Mouse (Mus musculus) stomach, embryonic 16.5 days (tissue): ENCODE measurements at regions not wholly inside any gene's neighbourhood (a gene's known extent, or its start where the extent isn't known, plus 50 kb on each side); places are given as distances from the start of the nearest gene placed in this dataset.

ENCODE experiments used
- ATAC-seq: fragments of 200-750 bp; cut with Nextera tagmentation; 2 replicates; pipeline ENCODE4 v1.8.0; 2017; ENCODE audit warnings: moderate number of reproducible peaks, moderate TSS enrichment; ENCODE audit not compliant: insufficient read depth, low FRiP score
- H3K27ac ChIP-seq: fragments of 300-500 bp; sonication (generic); 2 replicates; pipeline ENCODE4 v1.5.1; 2014; ENCODE audit warnings: low read length
- H3K27me3 ChIP-seq: fragments of 300-500 bp; sonication (generic); 2 replicates; pipeline ENCODE4 v1.6.1; 2014; ENCODE audit warnings: low read length, control low read depth, mixed read lengths; ENCODE audit not compliant: control insufficient read depth, insufficient read depth
- H3K36me3 ChIP-seq: fragments of 300-500 bp; sonication (generic); 2 replicates; pipeline ENCODE4 v1.6.1; 2014; ENCODE audit warnings: low read length; ENCODE audit not compliant: control insufficient read depth, insufficient read depth
- H3K4me1 ChIP-seq: fragments of 300-500 bp; sonication (generic); 2 replicates; pipeline ENCODE4 v1.6.1; 2014; ENCODE audit warnings: low read length, control low read depth, mixed read lengths; ENCODE audit not compliant: control insufficient read depth, insufficient read depth
- H3K4me2 ChIP-seq: fragments of 300-500 bp; sonication (generic); 2 replicates; pipeline ENCODE4 v1.6.1; 2014; ENCODE audit warnings: low read depth, low read length, mixed read lengths
- H3K4me3 ChIP-seq: fragments of 300-500 bp; sonication (generic); replicated peaks from 2 replicates; pipeline ENCODE4 v1.5.1; 2014; ENCODE audit warnings: mild to moderate bottlenecking, low read length
- H3K9ac ChIP-seq: fragments of 300-500 bp; sonication (generic); 2 replicates; pipeline ENCODE4 v1.6.1; 2014; ENCODE audit warnings: low read length
- H3K9me3 ChIP-seq: fragments of 300-500 bp; sonication (generic); replicated peaks from 2 replicates; pipeline ENCODE4 v1.6.1; 2016; ENCODE audit warnings: low read length, control low read depth; ENCODE audit not compliant: control insufficient read depth
- WGBS: fragments of 180-500 bp; shearing (Covaris S2); extraction: QIAGEN DNeasy Blood & Tissue Kit; methylation state at CpG from one replicate; pipeline ENCODE4 v1.1.7; 2014; 5-methylcytosine and 5-hydroxymethylcytosine counted together

DNA sequence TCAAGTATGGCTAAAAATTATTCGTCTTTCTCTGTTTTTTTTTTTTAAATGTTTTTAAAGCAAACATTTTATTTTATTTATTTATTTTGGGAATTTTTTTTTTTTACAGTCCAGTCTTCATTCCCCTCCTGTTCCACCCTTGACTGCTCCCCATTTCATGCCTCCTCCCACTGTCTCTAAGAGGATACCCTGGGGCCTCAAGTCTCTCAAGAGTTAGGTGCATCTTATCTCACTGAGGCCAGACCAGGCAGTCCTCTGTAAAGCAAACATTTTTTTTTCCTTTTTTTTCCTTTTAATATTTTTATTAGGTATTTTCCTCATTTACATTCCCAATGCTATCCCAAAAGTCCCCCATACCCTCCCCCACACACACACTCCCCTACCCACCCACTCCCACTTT lies 290.1 kb upstream of the Atp2b1 start:
- no peak overlapping the region for H3K4me2 ChIP-seq
- H3K27me3 ChIP-seq, result no peaks in the 10 kb centered on the region
- no peaks in the 10 kb centered on the region for H3K36me3 ChIP-seq
- no peak for ATAC-seq
- no peak overlapping the region for H3K4me3 ChIP-seq
- H3K27ac ChIP-seq, result no peak overlapping the region
- no peak overlapping the region for H3K9ac ChIP-seq
- H3K4me1 ChIP-seq, result no peaks in the 10 kb centered on the region
- H3K9me3 ChIP-seq, result no peaks in the 10 kb centered on the region
- 73% methylated on average over 1 of the region's 1 CpGs for WGBS

GRCm38 (mm10) chr10:98624681-98625321 lies 289.4 kb upstream of the Atp2b1 start:
- H3K9me3 ChIP-seq, result no peaks in the 10 kb centered on the region
- H3K4me1 ChIP-seq, result no peaks in the 10 kb centered on the region
- H3K4me2 ChIP-seq, result no peak overlapping the region
- H3K27ac ChIP-seq, result no peak overlapping the region
- H3K27me3 ChIP-seq, result no peaks in the 10 kb centered on the region
- H3K4me3 ChIP-seq, result no peak overlapping the region
- ATAC-seq, result no peak
- WGBS, result 38% methylated on average over 12 of the region's 12 CpGs
- H3K9ac ChIP-seq, result no peak overlapping the region
- no peaks in the 10 kb centered on the region for H3K36me3 ChIP-seq

DNA sequence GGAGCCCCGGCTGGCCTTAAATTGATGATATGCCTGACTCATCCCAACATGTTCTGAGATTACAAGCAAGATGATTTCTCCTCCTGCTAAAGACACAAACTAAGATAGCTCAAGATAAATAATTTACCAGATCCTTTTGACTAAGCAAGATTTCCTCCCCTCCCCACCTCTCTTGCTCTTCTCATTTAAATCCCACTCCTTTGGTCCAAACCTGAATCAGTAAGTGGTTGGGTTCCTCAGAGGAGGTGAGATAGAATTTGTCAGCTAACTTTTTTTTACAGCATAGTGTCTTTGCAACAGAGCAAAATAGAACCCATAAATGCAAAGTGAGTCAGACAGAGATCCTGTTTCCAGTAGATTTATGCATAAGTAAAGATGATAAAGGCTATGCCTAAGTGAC lies 286.0 kb upstream of the Atp2b1 start:
- no peak overlapping the region for H3K9ac ChIP-seq
- no peak overlapping the region for H3K27ac ChIP-seq
- no peak overlapping the region for H3K4me3 ChIP-seq
- H3K4me1 ChIP-seq, result no peaks in the 10 kb centered on the region
- no peak overlapping the region for H3K4me2 ChIP-seq
- H3K9me3 ChIP-seq, result no peaks in the 10 kb centered on the region
- no peaks in the 10 kb centered on the region for H3K27me3 ChIP-seq
- ATAC-seq, result no peak
- WGBS, result 86% methylated on average over 1 of the region's 1 CpGs
- no peaks in the 10 kb centered on the region for H3K36me3 ChIP-seq

DNA sequence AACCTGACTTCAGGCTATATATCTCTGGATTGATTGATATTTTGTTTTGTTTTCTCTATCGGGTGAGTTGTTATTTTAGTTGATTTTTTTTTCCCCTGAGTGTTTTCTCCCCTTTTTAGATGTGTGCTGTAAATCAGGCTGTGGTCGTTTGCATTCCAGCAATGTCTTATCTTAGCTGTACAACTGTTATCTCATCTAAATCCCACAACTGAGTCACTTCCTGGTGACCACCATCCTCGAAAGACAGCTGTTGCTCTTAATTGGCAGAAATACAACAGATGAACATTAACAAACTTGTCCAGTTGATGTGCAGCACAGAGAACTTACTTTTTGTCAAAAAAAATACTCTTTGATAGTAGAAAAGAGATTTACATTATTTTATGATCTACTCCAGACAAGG lies 285.0 kb upstream of the Atp2b1 start:
- Histone ChIP-seq H3K9ac (no peak overlapping the region), H3K4me3 (no peak overlapping the region), H3K9me3 (no peaks in the 10 kb centered on the region), H3K27ac (no peak overlapping the region), H3K4me1 (no peaks in the 10 kb centered on the region), H3K36me3 (no peaks in the 10 kb centered on the region), H3K4me2 (no peak overlapping the region), H3K27me3 (no peaks in the 10 kb centered on the region)
- 14% methylated on average over 3 of the region's 3 CpGs for WGBS
- ATAC-seq, result no peak

DNA sequence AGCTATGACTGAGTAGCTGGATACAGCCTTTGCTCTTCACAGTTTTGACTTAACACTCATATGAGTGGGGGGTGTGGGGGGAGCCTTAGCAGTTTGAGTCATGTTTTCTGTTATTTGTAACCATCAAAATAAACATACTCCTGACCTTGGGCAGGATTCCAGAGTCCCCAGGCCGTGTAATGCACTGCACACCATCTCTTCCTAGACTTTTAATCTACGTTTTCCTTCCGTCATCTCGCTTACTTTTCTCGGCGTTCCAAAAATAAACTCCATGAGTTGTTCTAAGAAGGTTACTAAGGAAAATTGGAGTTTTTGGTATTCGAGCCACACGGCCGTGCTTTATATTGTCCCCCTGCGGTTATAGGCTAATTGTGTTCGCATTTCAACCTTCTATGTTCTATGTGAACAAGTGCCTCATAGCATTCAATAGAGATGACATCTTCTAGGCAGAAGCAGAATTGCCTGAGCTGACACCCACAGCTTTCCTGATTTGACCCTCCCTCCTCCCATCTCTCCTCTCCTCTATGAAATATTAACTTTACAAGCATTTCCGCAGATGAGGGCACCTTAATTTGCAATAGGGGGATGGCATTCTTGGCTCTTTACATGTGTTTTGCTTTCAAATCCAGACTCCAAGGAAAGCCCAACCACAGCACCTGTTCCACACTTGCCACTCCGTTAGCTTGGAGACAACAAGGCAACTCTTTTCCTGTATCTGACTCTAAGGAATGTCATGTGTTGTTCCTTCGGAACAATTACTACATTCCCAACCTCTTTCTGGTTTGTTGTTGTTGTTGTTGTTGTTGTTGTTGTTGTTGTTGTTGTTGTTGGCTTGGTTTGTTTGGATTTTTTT lies 276.2 kb upstream of the Atp2b1 start:
- H3K4me1 ChIP-seq, result no peaks in the 10 kb centered on the region
- H3K9ac ChIP-seq, result no peak overlapping the region
- no peaks in the 10 kb centered on the region for H3K27me3 ChIP-seq
- H3K4me2 ChIP-seq, result no peak overlapping the region
- no peaks in the 10 kb centered on the region for H3K36me3 ChIP-seq
- no peak overlapping the region for H3K4me3 ChIP-seq
- no peaks in the 10 kb centered on the region for H3K9me3 ChIP-seq
- H3K27ac ChIP-seq, result no peak overlapping the region
- 79% methylated on average over 14 of the region's 14 CpGs for WGBS
- no peak for ATAC-seq

GRCm38 (mm10) chr10:98645681-98646122 lies 268.5 kb upstream of the Atp2b1 start:
- ATAC-seq, result no peak
- Histone ChIP-seq H3K9me3 (no peaks in the 10 kb centered on the region), H3K4me2 (no peak overlapping the region), H3K4me3 (no peak overlapping the region), H3K27me3 (no peaks in the 10 kb centered on the region), H3K9ac (no peak overlapping the region), H3K4me1 (no peaks in the 10 kb centered on the region), H3K27ac (no peak overlapping the region), H3K36me3 (no peaks in the 10 kb centered on the region)
- WGBS, result 77% methylated on average over 10 of the region's 10 CpGs

DNA sequence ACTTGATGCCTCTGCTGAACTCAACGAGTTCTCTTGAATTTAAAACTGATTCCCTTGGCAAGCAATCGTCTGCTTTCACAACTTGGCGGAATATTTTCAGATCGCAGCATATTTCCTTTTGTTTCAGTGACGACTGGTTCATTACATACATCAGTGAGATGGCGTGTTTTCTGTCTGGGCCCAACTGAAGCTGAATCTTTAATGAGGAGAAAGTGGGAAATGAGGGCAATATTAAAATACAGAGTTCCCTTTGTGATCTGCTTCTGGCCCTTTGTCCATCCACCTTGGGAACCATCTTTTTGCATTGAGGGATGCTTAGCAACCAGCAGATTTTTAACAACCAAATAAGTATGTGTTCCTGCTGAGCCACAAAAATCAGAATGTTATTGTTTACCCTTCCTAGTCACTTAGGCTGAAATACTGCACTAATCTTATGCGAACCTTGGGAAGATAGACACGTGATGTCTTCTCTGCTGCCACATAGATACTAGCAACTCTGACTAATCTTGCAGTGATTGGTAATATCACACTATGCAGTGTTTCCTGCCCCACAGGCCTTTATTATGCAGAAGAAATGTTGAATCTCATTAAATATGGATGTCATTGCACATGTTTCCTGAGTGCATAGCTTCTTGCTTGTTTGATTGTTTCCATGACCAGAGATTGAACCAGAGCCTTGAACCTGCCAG lies 267.8 kb upstream of the Atp2b1 start:
- ATAC-seq, result no peak
- Histone ChIP-seq H3K27ac (no peak overlapping the region), H3K9me3 (no peaks in the 10 kb centered on the region), H3K4me3 (no peak overlapping the region), H3K4me1 (no peaks in the 10 kb centered on the region), H3K4me2 (no peak overlapping the region), H3K27me3 (no peaks in the 10 kb centered on the region), H3K36me3 (no peaks in the 10 kb centered on the region), H3K9ac (no peak overlapping the region)
- WGBS, result 83% methylated on average over 8 of the region's 8 CpGs

DNA sequence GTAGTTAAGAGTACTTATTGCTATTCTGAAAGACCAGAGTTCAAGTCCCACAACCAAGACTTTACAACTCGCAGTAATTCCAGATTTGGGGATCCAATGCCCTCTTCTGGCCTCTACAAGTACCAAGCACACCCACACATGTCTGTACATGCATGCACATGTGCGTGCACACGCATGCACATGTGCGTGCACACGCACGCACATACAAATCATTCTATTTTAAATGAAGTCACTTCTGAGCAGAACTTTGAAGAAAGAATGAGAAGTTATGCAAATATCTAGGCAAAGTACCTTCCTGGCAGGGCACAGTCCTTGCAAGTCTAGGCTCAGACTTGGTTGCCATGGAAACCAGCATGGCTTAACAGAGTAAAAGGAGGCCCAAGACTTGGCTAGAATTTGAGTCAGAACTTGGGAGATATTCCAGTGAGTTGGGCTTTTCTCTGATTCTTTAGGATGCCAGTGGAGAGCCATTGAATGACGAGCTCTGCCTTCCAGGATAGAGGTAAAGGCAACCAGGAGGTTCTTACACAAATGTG lies 265.4 kb upstream of the Atp2b1 start:
- no peak overlapping the region for H3K4me2 ChIP-seq
- WGBS, result 91% methylated on average over 7 of the region's 7 CpGs
- no peaks in the 10 kb centered on the region for H3K4me1 ChIP-seq
- ATAC-seq, result no peak
- no peak overlapping the region for H3K4me3 ChIP-seq
- no peaks in the 10 kb centered on the region for H3K9me3 ChIP-seq
- H3K36me3 ChIP-seq, result no peaks in the 10 kb centered on the region
- H3K9ac ChIP-seq, result no peak overlapping the region
- H3K27me3 ChIP-seq, result no peaks in the 10 kb centered on the region
- H3K27ac ChIP-seq, result no peak overlapping the region

DNA sequence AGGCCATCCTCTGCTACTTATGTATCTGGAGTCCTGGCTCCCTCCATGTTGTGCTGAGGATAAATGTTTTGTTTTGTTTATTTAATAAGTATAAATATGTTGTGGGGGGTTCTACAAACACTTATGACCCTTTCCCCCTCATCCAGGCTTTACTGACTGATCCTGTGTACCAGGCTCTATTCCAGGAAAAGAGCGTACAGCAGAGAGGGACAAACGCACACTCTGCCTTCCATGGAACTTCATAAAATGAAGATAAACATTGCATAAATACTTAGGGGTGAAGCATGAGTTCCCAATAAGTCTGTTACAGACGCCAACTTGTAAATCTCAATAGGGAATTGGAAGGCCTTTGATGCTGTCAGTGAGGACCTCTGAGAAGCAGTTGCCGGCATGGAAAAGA lies 263.7 kb upstream of the Atp2b1 start:
- Histone ChIP-seq H3K4me1 (no peaks in the 10 kb centered on the region), H3K27ac (no peak overlapping the region), H3K9me3 (no peaks in the 10 kb centered on the region), H3K36me3 (no peaks in the 10 kb centered on the region), H3K4me2 (no peak overlapping the region), H3K9ac (no peak overlapping the region), H3K4me3 (no peak overlapping the region), H3K27me3 (no peaks in the 10 kb centered on the region)
- no peak for ATAC-seq
- WGBS, result 85% methylated on average over 4 of the region's 4 CpGs
